Mouse (Mus musculus): ENCODE measurements around the gene Adora3.

- no peak for TF ChIP-seq FLI1 (IDR thresholded peaks at IDR 0.05; ENCODE audit: low read length)
- TF ChIP-seq GATA1 (IDR thresholded peaks at IDR 0.05; ENCODE audit: borderline replicate concordance, low read length) = no peak
Measured at GRCm38 (mm10) chr3:105838655-105839054, 32.0 kb upstream of the Adora3 start.

Data from megakaryocyte, embryonic 14.5 days (primary cell).